Mouse (Mus musculus) kidney, adult 2 months (tissue): ENCODE results near the gene Fam81a. TPM values are rescaled to one million over a fixed set of nuclear protein-coding genes. Genes with fewer than 3 reads are reported as not detected.

ENCODE experiments used
- DNase-seq: peaks from one replicate; pipeline ENCODE4 v3.0.0; 2021
- H3K27ac ChIP-seq: fragments of 200-500 bp; 2 replicates; pipeline ENCODE4 v1.5.1; 2012; ENCODE audit warnings: low read depth, low read length, control low read depth, inconsistent platforms; ENCODE audit not compliant: insufficient read depth
- H3K27me3 ChIP-seq: fragments of 200-500 bp; replicated peaks from 2 replicates; pipeline ENCODE4 v1.6.1; 2012; ENCODE audit warnings: mild to moderate bottlenecking, moderate library complexity, low read length, inconsistent platforms; ENCODE audit not compliant: control insufficient read depth, insufficient read depth
- H3K36me3 ChIP-seq: fragments of 200-500 bp; 2 replicates; pipeline ENCODE4 v1.6.1; 2012; ENCODE audit warnings: mild to moderate bottlenecking, moderate library complexity, low read length, inconsistent platforms; ENCODE audit not compliant: control insufficient read depth, insufficient read depth
- H3K4me1 ChIP-seq: fragments of 200-500 bp; 2 replicates; pipeline ENCODE4 v1.6.1; 2011; ENCODE audit warnings: low read length; ENCODE audit not compliant: control insufficient read depth, insufficient read depth
- H3K4me3 ChIP-seq: fragments of 200-500 bp; 2 replicates; pipeline ENCODE4 v1.5.1; 2011; ENCODE audit warnings: mild to moderate bottlenecking, low read depth, low read length, control low read depth; ENCODE audit not compliant: insufficient read depth
- CTCF ChIP-seq: fragments of 200-500 bp; conservative IDR thresholded peaks from 2 replicates; pipeline ENCODE4 v1.5.1; 2011; ENCODE audit warnings: low read depth, mild to moderate bottlenecking, control low read depth, low read length, moderate library complexity, mixed read lengths; ENCODE audit not compliant: insufficient read depth, insufficient read length
- POLR2A ChIP-seq: fragments of 200-500 bp; IDR thresholded peaks from one replicate; pipeline ENCODE4 v1.6.1; 2011; ENCODE audit warnings: low read depth, low read length, control low read depth
- WGBS: fragments of 180-500 bp; shearing (Covaris S2); methylation state at CpG from one replicate; pipeline ENCODE4 v1.1.7; 2018; 5-methylcytosine and 5-hydroxymethylcytosine counted together
- polyA plus RNA-seq: library from polyadenylated mRNA; depleted of rRNA; stranded (reverse); fragments of >200 nt; gene quantifications from 2 replicates; pipeline ENCODE4 v1.2.3, GENCODE M21; 2012

Gene Fam81a
- polyA plus RNA-seq, 1 experiment = 12.4 TPM

DNA sequence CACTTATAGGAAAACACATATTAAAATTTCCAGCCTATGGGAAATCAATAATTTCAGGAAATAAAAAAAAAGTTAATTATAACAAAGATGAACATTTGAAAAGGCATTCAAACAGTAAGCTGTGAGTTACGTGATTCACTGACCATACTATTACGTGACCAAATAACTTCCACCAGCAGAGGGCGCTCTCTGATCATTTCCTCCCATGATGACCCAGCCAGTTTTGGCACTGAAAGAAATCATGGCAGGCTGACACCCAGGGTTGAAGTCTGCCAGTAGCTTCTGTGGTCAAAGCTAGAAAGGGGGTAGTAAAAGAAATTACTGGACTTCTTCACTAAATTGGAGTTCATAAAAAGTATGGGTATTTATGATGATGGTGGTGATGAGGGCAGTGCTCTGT, 33.1 kb downstream of the Fam81a start:
- H3K27ac ChIP-seq = no peak overlapping the region
- TF ChIP-seq POLR2A (no peak), CTCF (peak; percentile 86)
- 9% methylated on average over 3 of the region's 3 CpGs for WGBS
- peak; percentile 83 for DNase-seq
- no peaks in the 10 kb centered on the region for H3K36me3 ChIP-seq
- H3K4me3 ChIP-seq = no peak overlapping the region
- H3K4me1 ChIP-seq = no peaks in the 10 kb centered on the region
- H3K27me3 ChIP-seq = no peaks in the 10 kb centered on the region; the same call in 1 of the 2 replicates

DNA sequence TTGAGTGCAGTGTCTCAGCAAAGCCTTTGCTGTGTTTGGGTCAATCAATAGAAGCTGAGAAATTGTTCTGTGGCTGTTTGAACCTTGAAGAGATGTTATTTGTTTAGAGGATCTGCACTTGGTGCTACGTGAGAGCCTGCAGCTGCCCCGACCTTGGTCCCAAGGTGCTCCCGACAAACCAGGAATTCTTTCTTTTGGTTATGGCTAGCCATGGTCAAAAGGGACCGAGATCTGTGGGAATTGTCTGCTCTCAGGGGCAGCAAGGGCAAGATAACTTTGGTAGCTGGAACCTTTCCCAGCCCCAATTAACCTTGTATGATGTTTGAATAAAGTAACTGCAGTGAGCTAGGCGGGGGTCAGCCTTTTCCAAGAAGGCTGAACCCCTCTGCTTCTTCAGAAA, 34.2 kb downstream of the Fam81a start:
- WGBS = 80% methylated on average over 5 of the region's 5 CpGs
- no peaks in the 10 kb centered on the region; the same call in 1 of the 2 replicates for H3K27me3 ChIP-seq
- no peak overlapping the region for H3K27ac ChIP-seq
- no peaks in the 10 kb centered on the region for H3K4me1 ChIP-seq
- DNase-seq = no peak
- H3K4me3 ChIP-seq = no peak overlapping the region
- H3K36me3 ChIP-seq = no peaks in the 10 kb centered on the region
- TF ChIP-seq POLR2A (no peak), CTCF (no peak)

DNA sequence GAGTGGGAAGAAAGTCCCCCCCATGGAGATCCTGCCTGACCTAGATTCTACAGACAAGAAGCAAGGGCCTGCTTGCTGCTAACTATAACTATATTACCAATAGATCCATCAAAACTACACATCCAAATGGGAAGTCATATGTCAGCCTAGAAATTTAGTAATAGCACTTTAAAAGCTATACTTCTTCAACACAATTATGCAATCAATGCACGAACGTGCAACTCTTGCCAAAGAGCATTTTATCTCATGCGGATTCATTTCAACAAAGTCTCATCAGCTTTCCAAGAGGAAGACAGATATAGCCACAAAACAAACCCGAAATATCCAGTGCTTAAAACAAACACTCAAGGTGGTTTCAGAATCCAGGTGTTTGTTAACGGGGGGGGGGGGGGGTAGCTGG, 36.8 kb downstream of the Fam81a start:
- Histone ChIP-seq H3K36me3 (no peaks in the 10 kb centered on the region), H3K27me3 (no peaks in the 10 kb centered on the region), H3K4me1 (no peaks in the 10 kb centered on the region), H3K27ac (no peak overlapping the region), H3K4me3 (no peak overlapping the region)
- WGBS = 78% methylated on average over 5 of the region's 5 CpGs
- no peak for DNase-seq
- TF ChIP-seq CTCF (no peak), POLR2A (no peak)

GRCm38 (mm10) chr9:70103106-70103505, 39.3 kb downstream of the Fam81a start:
- 58% methylated on average over 8 of the region's 8 CpGs for WGBS
- TF ChIP-seq POLR2A = no peak
- no peak; the same call in 1 of the 2 replicates for TF ChIP-seq CTCF
- no peak for DNase-seq
- H3K27ac ChIP-seq = no peak overlapping the region
- H3K27me3 ChIP-seq = no peaks in the 10 kb centered on the region
- H3K4me1 ChIP-seq = no peaks in the 10 kb centered on the region
- H3K36me3 ChIP-seq = no peaks in the 10 kb centered on the region
- H3K4me3 ChIP-seq = no peak overlapping the region

GRCm38 (mm10) chr9:70097542-70097941, 44.8 kb downstream of the Fam81a start:
- no peak overlapping the region for H3K27ac ChIP-seq
- no peak for DNase-seq
- H3K36me3 ChIP-seq = no peaks in the 10 kb centered on the region
- no peaks in the 10 kb centered on the region for H3K4me1 ChIP-seq
- no peaks in the 10 kb centered on the region for H3K27me3 ChIP-seq
- H3K4me3 ChIP-seq = no peak overlapping the region
- TF ChIP-seq POLR2A (no peak), CTCF (no peak)
- 89% methylated on average over 2 of the region's 2 CpGs for WGBS

- TF ChIP-seq CTCF (no peak), POLR2A (no peak)
- WGBS = 57% methylated on average over 6 of the region's 6 CpGs
These were observed 47.3 kb downstream of the Fam81a start for GRCm38 (mm10) chr9:70095016-70095415.

DNA sequence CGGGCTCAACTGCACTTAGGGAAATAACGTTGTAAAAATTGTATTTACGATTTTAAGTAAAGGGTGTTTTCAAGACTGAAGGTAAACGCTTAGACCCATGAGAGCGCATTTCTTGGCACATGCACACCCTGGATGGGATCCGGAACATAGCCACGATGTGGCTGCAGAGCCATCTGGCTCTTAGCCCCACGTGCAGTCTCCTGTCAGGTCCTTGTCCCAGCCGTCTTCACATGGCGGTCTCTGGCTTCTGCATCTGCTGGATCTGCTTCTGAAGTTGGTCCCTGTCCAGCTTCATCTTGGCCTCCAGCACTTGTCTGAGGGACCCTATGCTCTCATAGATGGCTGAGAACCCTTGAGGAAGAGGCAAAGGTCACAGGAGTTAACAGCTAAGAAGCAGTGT, 51.8 kb downstream of the Fam81a start:
- no peak for DNase-seq
- H3K27ac ChIP-seq = no peak overlapping the region
- H3K36me3 ChIP-seq = no peaks in the 10 kb centered on the region
- no peak for TF ChIP-seq POLR2A
- no peak for TF ChIP-seq CTCF
- WGBS = 93% methylated on average over 10 of the region's 10 CpGs
- H3K4me3 ChIP-seq = no peak overlapping the region
- no peaks in the 10 kb centered on the region for H3K4me1 ChIP-seq
- H3K27me3 ChIP-seq = no peaks in the 10 kb centered on the region

More at GRCm38 (mm10) chr9:70095016-70095415, 47.3 kb downstream of the Fam81a start:
- no peak for DNase-seq
- no peaks in the 10 kb centered on the region for H3K4me1 ChIP-seq
- no peaks in the 10 kb centered on the region for H3K36me3 ChIP-seq
- H3K4me3 ChIP-seq = no peak overlapping the region
- no peak overlapping the region for H3K27ac ChIP-seq
- no peaks in the 10 kb centered on the region for H3K27me3 ChIP-seq

- WGBS = 38% methylated on average over 6 of the region's 6 CpGs
These were observed 53.6 kb downstream of the Fam81a start for GRCm38 (mm10) chr9:70088786-70089096.

More at GRCm38 (mm10) chr9:70088786-70089096, 53.6 kb downstream of the Fam81a start:
- Histone ChIP-seq H3K4me3 (no peak overlapping the region), H3K27ac (no peak overlapping the region), H3K4me1 (no peaks in the 10 kb centered on the region), H3K27me3 (no peaks in the 10 kb centered on the region), H3K36me3 (no peaks in the 10 kb centered on the region)
- TF ChIP-seq CTCF (no peak), POLR2A (no peak)
- DNase-seq = no peak
